In the genomic region with DNA sequence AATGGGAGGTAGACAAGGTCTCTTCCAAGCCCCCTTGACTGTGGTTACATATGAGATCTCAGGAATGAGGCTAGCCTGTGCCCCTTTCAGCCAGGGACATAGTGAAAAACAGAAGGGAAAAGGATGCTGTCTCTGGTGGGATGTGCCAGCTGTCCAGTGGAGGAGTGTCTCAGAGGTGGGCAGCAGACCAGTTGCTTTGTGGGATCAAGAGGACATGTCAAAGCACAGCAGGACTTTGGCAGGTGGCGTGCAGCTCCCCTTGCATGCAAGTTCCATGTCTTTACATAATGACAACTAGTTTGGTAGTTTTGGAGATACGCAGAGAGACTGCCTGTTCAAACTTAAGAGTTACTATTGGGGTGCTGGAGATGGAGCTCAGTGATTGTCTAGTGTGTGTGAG, we compare ENCODE assay signal across 27 mouse cellular contexts.
"Had no signal": no experiment of that assay in that cellular context is flagged by ENCODE, and none has a peak within 500 bp of the region (broad histone marks: within the 10 kb centered on the region; RNA-seq: fewer than 3 reads in every experiment).

No protein-coding gene starts in this region.

- H3K4me3 ChIP-seq: left cerebral cortex, adult 2 months; limb, embryonic 10.5 days; limb, embryonic 12.5 days; limb, embryonic 13.5 days; limb, embryonic 15.5 days; liver, embryonic 12.5 days; liver, embryonic 13.5 days; liver, embryonic 15.5 days; lung, embryonic 15.5 days; megakaryocyte, embryonic 14.5 days; midbrain, embryonic 10.5 days; midbrain, embryonic 12.5 days; midbrain, embryonic 13.5 days; midbrain, embryonic 15.5 days; neural tube, embryonic 12.5 days had no signal

- H3K27me3 ChIP-seq: limb, embryonic 12.5 days; limb, embryonic 13.5 days; limb, embryonic 15.5 days; liver, embryonic 12.5 days; liver, embryonic 13.5 days; liver, embryonic 15.5 days; lung, embryonic 15.5 days; megakaryocyte, embryonic 14.5 days; midbrain, embryonic 12.5 days; midbrain, embryonic 13.5 days; midbrain, embryonic 15.5 days; neural tube, embryonic 12.5 days had no signal

- H3K4me2 ChIP-seq: limb, embryonic 12.5 days; limb, embryonic 13.5 days; limb, embryonic 15.5 days; liver, embryonic 11.5 days; liver, embryonic 12.5 days; liver, embryonic 13.5 days; liver, embryonic 15.5 days; lung, embryonic 14.5 days; lung, embryonic 15.5 days; midbrain, embryonic 11.5 days; midbrain, embryonic 12.5 days; midbrain, embryonic 13.5 days; midbrain, embryonic 15.5 days; neural tube, embryonic 12.5 days had no signal

- DNase-seq: left cerebral cortex, postnatal 4 days; liver; liver, embryonic 13.5 days; liver, postnatal 0 days; lung, adult 18-20 months; lung, adult 2 months; lung, embryonic 14.5 days; lung, postnatal 14 days; lung, postnatal 36 days; lung, postnatal 4 days; midbrain, embryonic 14.5 days had no signal
